Mouse (Mus musculus): Measurements from ENCODE around the gene Itpk1. TPM values are rescaled to one million over a fixed set of nuclear protein-coding genes. Genes with fewer than 3 reads are reported as not detected.
A peak's percentile ranks its signal among the peaks of the same experiment; 100 is the strongest.

The Itpk1 gene
- polyA plus RNA-seq, 1 experiment from 2014 or later = 40.6 TPM

DNA sequence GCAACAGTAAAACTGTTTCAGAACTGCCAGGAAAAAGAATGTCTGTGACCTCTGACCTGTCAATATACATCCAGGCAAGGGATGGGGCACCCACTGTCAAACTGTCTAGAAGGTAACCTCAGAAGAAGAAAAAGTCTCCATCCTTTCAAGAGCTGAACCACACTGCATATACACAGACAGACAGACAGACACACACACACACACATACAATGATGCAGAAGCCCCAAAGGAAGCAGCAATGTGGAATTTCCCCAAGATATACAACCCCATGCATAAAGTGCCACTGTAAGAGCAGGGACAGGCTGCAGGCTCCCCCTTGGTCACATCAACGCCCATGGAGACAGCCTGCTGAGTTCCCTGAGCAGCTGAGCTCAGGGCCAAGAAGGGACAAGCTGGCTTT lies 5.6 kb downstream of the Itpk1 start:
- Histone ChIP-seq H3K27me3 (ENCODE audit: control insufficient read depth, insufficient read depth, low read length) (no peaks in the 10 kb centered on the region), H3K4me1 (ENCODE audit: control insufficient read depth, insufficient read depth, low read length) (peaks cover 41% of the 10 kb centered on the region), H3K4me3 (ENCODE audit: low read depth, low read length) (no peak overlapping the region), H3K4me2 (ENCODE audit: low read depth, low read length) (no peak overlapping the region), H3K36me3 (ENCODE audit: control insufficient read depth, insufficient read depth, low read length) (no peaks in the 10 kb centered on the region), H3K9me3 (ENCODE audit: control insufficient read depth, low read length) (no peaks in the 10 kb centered on the region), H3K9ac (replicated peaks; ENCODE audit: low read depth, low read length) (no peak overlapping the region), H3K27ac (ENCODE audit: low read depth, low read length) (no peak overlapping the region)
- WGBS = 7% methylated on average over 1 of the region's 1 CpGs
- ATAC-seq (ENCODE audit: low read depth) = no peak

DNA sequence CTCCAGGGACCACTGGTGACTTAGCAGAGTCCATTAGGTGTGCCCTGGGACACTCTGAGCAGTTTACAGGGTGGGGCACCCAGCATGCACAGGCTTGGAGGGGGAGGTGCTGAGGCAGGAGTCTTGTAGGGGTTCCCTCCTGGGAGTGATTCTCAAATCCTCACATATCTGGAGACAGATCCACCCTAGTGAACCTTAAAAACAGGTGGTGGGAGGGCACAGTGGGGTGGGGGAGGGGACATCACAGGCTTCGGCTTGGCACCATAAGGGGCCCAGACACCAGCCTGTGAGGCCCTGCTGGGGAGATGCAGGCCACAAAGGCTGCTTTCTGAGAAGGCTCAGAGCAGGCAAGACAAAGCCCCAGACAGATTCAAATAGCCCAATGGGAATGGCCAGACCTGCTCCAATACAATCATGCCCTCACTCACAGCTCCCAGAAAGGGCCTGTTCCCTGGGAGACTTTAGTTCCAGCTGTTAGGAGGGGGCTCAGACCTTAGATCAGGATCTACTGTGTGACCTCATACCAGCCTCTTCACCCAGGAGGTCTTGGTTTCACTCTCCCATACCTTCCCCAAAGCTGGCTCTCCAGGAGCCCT lies 6.5 kb downstream of the Itpk1 start:
- Histone ChIP-seq H3K27me3 (ENCODE audit: control insufficient read depth, insufficient read depth, low read length) (no peaks in the 10 kb centered on the region), H3K27ac (ENCODE audit: low read depth, low read length) (no peak overlapping the region), H3K9ac (replicated peaks; ENCODE audit: low read depth, low read length) (no peak overlapping the region), H3K4me1 (ENCODE audit: control insufficient read depth, insufficient read depth, low read length) (peaks cover 31% of the 10 kb centered on the region), H3K9me3 (ENCODE audit: control insufficient read depth, low read length) (no peaks in the 10 kb centered on the region), H3K36me3 (ENCODE audit: control insufficient read depth, insufficient read depth, low read length) (no peaks in the 10 kb centered on the region), H3K4me2 (ENCODE audit: low read depth, low read length) (no peak overlapping the region), H3K4me3 (ENCODE audit: low read depth, low read length) (no peak overlapping the region)
- WGBS = 8% methylated on average over 1 of the region's 1 CpGs
- peak; percentile 21; the same call in 1 of the 2 replicates for ATAC-seq (ENCODE audit: low read depth)

GRCm38 (mm10) chr12:102697381-102697780 lies 7.3 kb downstream of the Itpk1 start:
- Histone ChIP-seq H3K4me2 (ENCODE audit: low read depth, low read length) (no peak overlapping the region), H3K27me3 (ENCODE audit: control insufficient read depth, insufficient read depth, low read length) (no peaks in the 10 kb centered on the region), H3K9ac (replicated peaks; ENCODE audit: low read depth, low read length) (no peak overlapping the region), H3K36me3 (ENCODE audit: control insufficient read depth, insufficient read depth, low read length) (no peaks in the 10 kb centered on the region), H3K27ac (ENCODE audit: low read depth, low read length) (no peak overlapping the region), H3K9me3 (ENCODE audit: control insufficient read depth, low read length) (no peaks in the 10 kb centered on the region), H3K4me3 (ENCODE audit: low read depth, low read length) (no peak overlapping the region), H3K4me1 (ENCODE audit: control insufficient read depth, insufficient read depth, low read length) (peaks cover 25% of the 10 kb centered on the region)
- 86% methylated on average over 7 of the region's 7 CpGs for WGBS
- no peak for ATAC-seq (ENCODE audit: low read depth)

GRCm38 (mm10) chr12:102696635-102697354 lies 7.9 kb downstream of the Itpk1 start:
- no peak overlapping the region for H3K9ac ChIP-seq (replicated peaks; ENCODE audit: low read depth, low read length)
- WGBS = 85% methylated on average over 14 of the region's 14 CpGs
- peaks cover 25% of the 10 kb centered on the region for H3K4me1 ChIP-seq (ENCODE audit: control insufficient read depth, insufficient read depth, low read length)
- no peaks in the 10 kb centered on the region for H3K36me3 ChIP-seq (ENCODE audit: control insufficient read depth, insufficient read depth, low read length)
- H3K4me3 ChIP-seq (ENCODE audit: low read depth, low read length) = no peak overlapping the region
- no peak for ATAC-seq (ENCODE audit: low read depth)
- H3K4me2 ChIP-seq (ENCODE audit: low read depth, low read length) = no peak overlapping the region
- H3K27me3 ChIP-seq (ENCODE audit: control insufficient read depth, insufficient read depth, low read length) = no peaks in the 10 kb centered on the region
- H3K9me3 ChIP-seq (ENCODE audit: control insufficient read depth, low read length) = no peaks in the 10 kb centered on the region
- no peak overlapping the region for H3K27ac ChIP-seq (ENCODE audit: low read depth, low read length)

DNA sequence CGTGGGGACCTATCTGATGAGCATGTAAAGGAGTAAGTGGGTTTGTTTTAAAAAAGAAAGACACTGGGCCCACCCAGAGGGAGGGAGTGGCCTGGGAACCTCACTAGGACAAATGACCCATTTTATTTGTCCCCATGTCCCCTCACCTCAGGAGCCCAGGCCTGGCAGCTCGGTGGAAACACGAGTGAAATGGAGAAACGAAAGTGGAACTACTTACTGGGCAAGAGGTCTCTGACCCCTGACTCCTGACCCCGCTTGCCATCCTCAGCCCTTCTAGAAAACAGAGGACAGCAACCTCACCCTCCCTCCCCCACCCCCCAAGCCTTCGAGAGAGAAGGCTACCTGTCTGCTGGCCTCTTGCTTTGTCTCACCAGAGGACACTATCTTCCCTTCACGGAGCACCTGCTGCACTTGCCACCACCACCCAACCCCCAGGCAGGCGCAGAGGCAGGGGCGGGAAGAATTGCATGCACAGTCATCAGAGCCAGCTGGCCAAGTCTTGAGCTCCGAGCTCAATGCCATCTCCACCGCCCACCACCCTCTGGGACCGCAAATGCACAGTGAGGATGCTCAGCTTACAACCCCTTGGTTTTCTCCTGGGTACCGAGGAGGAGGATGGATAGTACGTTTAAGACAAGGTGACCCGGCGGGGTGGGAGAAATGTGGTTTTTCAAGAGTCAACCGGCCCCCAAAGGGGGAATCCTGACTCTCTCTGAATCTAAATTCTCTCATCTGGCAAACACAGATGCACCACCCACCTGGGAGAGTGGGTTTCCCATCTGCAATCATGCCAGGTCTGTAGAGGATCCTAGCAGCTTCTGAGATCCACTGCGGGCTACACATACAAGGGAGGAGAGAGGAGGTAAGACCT lies 9.1 kb downstream of the Itpk1 start:
- no peak for ATAC-seq (ENCODE audit: low read depth)
- Histone ChIP-seq H3K4me1 (ENCODE audit: control insufficient read depth, insufficient read depth, low read length) (peaks cover 25% of the 10 kb centered on the region), H3K27me3 (ENCODE audit: control insufficient read depth, insufficient read depth, low read length) (no peaks in the 10 kb centered on the region), H3K4me3 (ENCODE audit: low read depth, low read length) (no peak overlapping the region), H3K4me2 (ENCODE audit: low read depth, low read length) (no peak overlapping the region), H3K27ac (ENCODE audit: low read depth, low read length) (no peak overlapping the region), H3K36me3 (ENCODE audit: control insufficient read depth, insufficient read depth, low read length) (no peaks in the 10 kb centered on the region), H3K9me3 (ENCODE audit: control insufficient read depth, low read length) (no peaks in the 10 kb centered on the region), H3K9ac (replicated peaks; ENCODE audit: low read depth, low read length) (no peak overlapping the region)
- WGBS = 59% methylated on average over 18 of the region's 18 CpGs

- Histone ChIP-seq H3K9me3 (ENCODE audit: control insufficient read depth, low read length) (no peaks in the 10 kb centered on the region), H3K4me2 (ENCODE audit: low read depth, low read length) (no peak overlapping the region), H3K36me3 (ENCODE audit: control insufficient read depth, insufficient read depth, low read length) (no peaks in the 10 kb centered on the region), H3K4me3 (ENCODE audit: low read depth, low read length) (no peak overlapping the region), H3K27me3 (ENCODE audit: control insufficient read depth, insufficient read depth, low read length) (no peaks in the 10 kb centered on the region), H3K27ac (ENCODE audit: low read depth, low read length) (no peak overlapping the region), H3K9ac (replicated peaks; ENCODE audit: low read depth, low read length) (no peak overlapping the region), H3K4me1 (ENCODE audit: control insufficient read depth, insufficient read depth, low read length) (0 out of 2 replicates have a peak, but pooled peaks cover 2% of the 10 kb centered on the region)
- no peak for ATAC-seq (ENCODE audit: low read depth)
- WGBS = 81% methylated on average over 6 of the region's 7 CpGs
Measured at GRCm38 (mm10) chr12:102691761-102692160, 13.0 kb downstream of the Itpk1 start.

DNA sequence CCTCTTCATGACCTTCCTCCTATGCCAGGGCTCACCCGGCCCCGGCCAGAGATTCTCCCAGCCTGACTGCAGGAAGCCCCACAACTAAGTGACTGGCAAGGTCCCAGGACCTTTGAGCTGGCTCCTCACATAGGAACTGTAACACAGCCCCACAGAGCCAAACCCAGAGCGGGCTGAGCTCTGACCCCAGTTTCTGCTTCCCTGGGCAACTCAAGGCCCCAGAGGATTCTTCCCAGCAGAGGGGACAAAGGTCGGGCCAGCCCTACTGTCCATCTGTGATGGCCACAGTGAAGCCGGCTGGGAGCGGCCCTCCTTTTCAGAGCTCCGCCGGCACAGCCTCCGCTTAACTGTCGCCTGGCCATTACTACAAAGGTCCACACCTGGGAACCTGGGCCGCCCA lies 13.6 kb downstream of the Itpk1 start:
- no peaks in the 10 kb centered on the region for H3K9me3 ChIP-seq (ENCODE audit: control insufficient read depth, low read length)
- H3K4me2 ChIP-seq (ENCODE audit: low read depth, low read length) = no peak overlapping the region
- H3K4me1 ChIP-seq (ENCODE audit: control insufficient read depth, insufficient read depth, low read length) = peaks cover 2% of the 10 kb centered on the region; the same call in 1 of the 2 replicates
- 64% methylated on average over 11 of the region's 11 CpGs for WGBS
- no peaks in the 10 kb centered on the region for H3K27me3 ChIP-seq (ENCODE audit: control insufficient read depth, insufficient read depth, low read length)
- no peaks in the 10 kb centered on the region for H3K36me3 ChIP-seq (ENCODE audit: control insufficient read depth, insufficient read depth, low read length)
- no peak overlapping the region for H3K9ac ChIP-seq (replicated peaks; ENCODE audit: low read depth, low read length)
- H3K27ac ChIP-seq (ENCODE audit: low read depth, low read length) = no peak overlapping the region
- ATAC-seq (ENCODE audit: low read depth) = no peak
- no peak overlapping the region for H3K4me3 ChIP-seq (ENCODE audit: low read depth, low read length)

DNA sequence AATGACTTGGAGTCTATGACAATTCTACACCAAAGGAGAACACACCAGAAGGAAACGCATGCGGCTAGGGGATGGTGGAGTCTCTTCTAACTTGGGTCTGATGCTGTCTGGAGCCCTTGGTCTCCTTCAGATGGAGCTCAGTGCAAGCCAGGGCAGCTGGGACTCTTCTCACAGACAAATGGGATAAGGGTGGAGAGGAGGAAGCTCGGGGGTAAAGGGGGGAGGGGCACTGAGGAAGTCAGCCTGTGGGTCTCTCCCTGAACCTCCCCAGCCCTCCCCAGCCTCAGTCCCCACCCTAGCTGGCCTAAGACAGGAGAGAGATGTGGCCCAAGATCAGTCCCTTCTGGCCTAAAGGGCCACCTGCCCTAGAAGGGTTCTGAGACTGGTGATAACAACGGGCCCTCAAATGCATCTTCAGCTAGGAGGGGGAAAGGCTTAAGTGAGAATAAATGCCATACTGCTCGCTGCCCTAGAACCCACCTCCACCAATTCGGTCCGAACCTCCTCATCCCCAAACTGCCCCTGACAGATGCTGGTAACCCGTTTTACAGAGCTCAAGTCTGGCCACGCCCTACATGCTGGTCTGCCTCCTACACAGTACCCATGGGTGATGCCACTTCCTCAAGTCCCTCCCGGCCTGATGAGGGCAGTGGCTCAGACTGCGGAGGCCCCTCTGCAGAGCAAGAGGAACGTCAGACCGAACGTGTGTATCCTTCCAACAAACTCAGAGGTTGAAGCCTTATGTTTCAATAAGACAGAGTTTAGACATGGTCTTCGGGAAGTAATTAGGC lies 14.8 kb downstream of the Itpk1 start:
- ATAC-seq (ENCODE audit: low read depth) = no peak
- H3K36me3 ChIP-seq (ENCODE audit: control insufficient read depth, insufficient read depth, low read length) = no peaks in the 10 kb centered on the region

More for the DNA sequence above, 14.8 kb downstream of the Itpk1 start:
- no peak overlapping the region for H3K4me2 ChIP-seq (ENCODE audit: low read depth, low read length)
- H3K9ac ChIP-seq (replicated peaks; ENCODE audit: low read depth, low read length) = no peak overlapping the region
- peaks cover 10% of the 10 kb centered on the region; the same call in 1 of the 2 replicates for H3K4me1 ChIP-seq (ENCODE audit: control insufficient read depth, insufficient read depth, low read length)
- no peak overlapping the region for H3K27ac ChIP-seq (ENCODE audit: low read depth, low read length)
- H3K9me3 ChIP-seq (ENCODE audit: control insufficient read depth, low read length) = no peaks in the 10 kb centered on the region
- no peaks in the 10 kb centered on the region for H3K27me3 ChIP-seq (ENCODE audit: control insufficient read depth, insufficient read depth, low read length)
- H3K4me3 ChIP-seq (ENCODE audit: low read depth, low read length) = no peak overlapping the region
- 90% methylated on average over 15 of the region's 15 CpGs for WGBS

Measured in neural tube, embryonic 14.5 days (tissue).